Mouse (Mus musculus): ENCODE results near the gene Asap3.

Gene Asap3

GRCm38 (mm10) chr4:136223549-136224239 lies 17.5 kb downstream of the Asap3 start:
- DNase-seq, result no peak

DNA sequence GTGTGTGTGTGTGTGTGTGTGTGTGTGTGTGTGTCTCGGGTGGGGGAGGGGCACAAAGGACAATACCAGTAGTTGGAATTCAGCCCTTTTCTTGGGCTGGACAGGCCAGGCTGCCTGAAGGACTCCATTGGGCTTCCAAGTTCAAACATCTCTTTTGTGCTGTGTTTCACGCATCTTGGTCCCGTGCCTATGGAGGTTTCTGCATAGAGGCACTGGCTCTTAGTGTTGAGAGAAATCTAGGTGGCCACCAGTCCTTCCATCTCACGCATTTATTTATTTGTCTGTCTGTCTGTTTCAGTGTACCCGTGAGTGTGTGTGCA lies 18.0 kb downstream of the Asap3 start:
- DNase-seq, result no peak

GRCm38 (mm10) chr4:136224677-136225460 lies 18.7 kb downstream of the Asap3 start:
- DNase-seq, result no peak

- DNase-seq, result no peak
Observed at GRCm38 (mm10) chr4:136227408-136227807, 21.2 kb downstream of the Asap3 start.

GRCm38 (mm10) chr4:136228640-136229039 lies 22.5 kb downstream of the Asap3 start:
- no peak for DNase-seq

DNA sequence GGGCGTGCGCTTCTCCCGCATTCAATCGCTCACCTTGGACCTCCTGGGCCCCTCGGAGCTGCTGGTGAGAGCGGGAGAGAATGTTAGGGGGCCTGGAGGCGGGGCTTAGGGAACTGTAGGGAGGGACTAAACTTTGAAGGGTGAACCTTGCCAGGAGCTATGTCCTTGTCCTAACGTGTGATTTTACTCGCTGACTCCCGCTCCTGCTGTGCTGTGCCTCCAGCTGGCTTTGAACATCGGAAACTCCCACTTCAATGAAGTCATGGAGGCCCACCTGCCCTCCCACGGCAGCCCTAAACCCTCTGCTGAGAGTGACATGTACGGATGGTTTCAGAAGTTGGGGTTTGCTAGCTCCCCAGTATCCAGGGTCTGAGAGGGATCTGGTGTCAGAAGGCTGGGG lies 32.5 kb downstream of the Asap3 start:
- DNase-seq, result no peak

DNA sequence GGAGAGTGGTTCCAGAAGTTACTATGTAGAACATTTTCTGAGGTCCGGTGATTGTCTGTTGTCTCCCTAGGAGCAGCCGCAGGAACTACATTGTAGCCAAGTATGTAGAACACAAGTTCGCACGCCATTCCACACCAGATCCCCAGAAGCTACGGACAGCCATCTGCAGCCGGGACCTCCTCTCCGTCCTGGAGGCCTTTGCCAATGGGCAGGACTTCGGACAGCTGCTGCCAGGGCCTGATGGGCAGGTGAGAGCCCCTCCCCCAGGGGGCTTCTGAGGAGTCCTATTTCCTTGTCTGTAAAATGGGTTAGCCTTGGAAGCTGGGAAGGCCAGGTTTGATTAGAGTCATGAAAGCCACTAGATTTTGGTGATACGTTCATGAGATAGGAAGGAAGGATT lies 32.9 kb downstream of the Asap3 start:
- DNase-seq, result no peak

GRCm38 (mm10) chr4:136239622-136240021 lies 33.5 kb downstream of the Asap3 start:
- DNase-seq, result peak; percentile 85

DNA sequence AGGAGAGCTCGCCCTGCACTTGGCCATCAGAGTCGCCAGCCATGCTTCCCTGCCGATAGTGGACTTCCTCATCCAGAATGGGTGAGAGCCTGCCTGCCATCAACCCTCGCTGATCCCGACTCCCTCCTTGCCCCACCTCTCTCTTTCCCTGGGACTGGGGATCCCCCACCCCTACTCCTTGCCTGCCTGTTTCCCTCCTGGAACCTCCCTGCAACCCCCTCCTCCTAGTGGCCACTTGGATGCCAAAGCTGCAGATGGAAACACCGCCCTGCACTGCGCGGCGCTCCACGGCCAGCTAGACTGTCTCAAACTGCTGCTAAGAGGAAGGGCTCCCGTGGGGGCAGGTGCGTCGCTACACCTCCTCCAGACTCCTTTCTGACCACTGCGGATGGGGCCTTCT lies 34.0 kb downstream of the Asap3 start:
- DNase-seq, result no peak

GRCm38 (mm10) chr4:136240955-136241354 lies 34.8 kb downstream of the Asap3 start:
- DNase-seq, result no peak

- DNase-seq, result peak; percentile 52
Observed at GRCm38 (mm10) chr4:136242065-136242703, 36.0 kb downstream of the Asap3 start.

DNA sequence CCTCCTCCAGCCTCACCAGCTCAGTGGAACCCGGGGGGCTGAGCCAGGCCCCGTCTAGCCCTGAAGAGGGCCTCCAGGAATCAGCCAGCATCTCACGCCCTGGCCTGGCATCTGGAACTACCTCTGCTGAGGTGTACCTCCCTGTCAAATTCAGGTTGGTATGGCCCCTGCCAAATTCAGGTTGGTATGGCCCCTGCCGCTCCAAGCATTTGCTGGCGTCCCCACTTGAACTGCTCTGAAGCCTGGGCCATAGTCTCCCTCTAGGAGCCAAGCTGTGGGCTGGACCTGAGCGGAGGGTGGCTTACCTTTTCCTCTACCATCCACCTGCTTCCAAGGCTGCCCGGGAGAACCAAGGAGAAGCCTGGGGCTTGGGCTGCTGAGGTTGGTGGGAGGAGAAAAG lies 36.6 kb downstream of the Asap3 start:
- no peak for DNase-seq

DNA sequence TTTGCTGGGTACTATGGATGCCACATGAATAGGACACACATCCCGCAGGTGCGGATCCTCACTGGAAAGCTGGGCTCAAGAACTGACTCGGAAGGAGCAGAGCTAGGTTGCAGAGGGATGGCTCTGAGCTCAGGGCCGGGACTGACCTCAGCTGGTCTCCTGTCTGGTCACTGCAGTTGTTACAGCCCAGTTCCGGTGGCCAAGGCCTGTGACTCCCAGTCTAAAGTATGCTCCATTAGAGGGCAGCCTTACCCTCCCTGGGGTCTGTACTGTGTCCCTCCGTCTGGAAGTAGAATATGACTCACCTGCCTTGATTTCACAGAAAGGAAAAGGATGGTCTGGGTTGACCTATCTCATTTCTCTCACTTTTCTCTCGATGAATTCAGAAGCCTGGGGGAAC lies 38.0 kb downstream of the Asap3 start:
- no peak for DNase-seq

- DNase-seq, result no peak
Observed at GRCm38 (mm10) chr4:136245681-136246080, 39.5 kb downstream of the Asap3 start.

DNA sequence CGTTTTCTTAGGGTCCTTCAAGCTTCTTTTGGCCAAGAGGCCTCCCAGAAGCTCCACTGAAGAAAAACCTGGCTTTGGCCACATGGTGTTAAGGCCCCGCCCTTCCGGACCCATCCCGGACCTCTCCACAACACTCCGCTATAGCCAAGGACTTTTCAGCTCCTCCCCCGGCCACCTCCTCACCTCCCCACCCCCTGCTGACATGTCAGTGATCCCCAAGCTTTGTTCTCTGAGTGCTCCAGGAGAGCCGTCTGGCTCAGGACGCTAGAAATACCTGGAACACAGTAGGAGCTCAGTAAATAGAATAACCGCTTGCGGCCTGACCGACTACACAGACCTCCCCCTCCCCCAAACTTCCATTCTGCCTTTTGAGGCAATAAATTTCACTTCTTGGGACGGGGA lies 40.4 kb downstream of the Asap3 start:
- no peak for DNase-seq

DNA sequence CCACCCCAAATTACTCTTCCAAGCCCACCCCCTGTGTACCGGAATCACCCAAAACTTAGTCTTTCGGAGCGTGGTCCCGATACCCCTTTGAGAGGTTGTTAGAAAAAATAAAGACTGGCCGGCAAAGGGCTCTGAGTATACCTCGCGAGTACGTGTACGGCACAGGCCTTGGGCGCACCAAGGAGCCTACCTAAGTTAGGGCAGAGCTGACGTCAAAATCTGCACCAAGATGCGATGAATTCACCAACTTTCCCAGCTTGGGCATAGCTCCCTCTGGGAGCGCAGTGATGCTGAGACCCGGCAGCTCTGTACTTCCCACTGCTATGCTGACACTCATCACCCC lies 41.2 kb downstream of the Asap3 start:
- no peak for DNase-seq

DNA sequence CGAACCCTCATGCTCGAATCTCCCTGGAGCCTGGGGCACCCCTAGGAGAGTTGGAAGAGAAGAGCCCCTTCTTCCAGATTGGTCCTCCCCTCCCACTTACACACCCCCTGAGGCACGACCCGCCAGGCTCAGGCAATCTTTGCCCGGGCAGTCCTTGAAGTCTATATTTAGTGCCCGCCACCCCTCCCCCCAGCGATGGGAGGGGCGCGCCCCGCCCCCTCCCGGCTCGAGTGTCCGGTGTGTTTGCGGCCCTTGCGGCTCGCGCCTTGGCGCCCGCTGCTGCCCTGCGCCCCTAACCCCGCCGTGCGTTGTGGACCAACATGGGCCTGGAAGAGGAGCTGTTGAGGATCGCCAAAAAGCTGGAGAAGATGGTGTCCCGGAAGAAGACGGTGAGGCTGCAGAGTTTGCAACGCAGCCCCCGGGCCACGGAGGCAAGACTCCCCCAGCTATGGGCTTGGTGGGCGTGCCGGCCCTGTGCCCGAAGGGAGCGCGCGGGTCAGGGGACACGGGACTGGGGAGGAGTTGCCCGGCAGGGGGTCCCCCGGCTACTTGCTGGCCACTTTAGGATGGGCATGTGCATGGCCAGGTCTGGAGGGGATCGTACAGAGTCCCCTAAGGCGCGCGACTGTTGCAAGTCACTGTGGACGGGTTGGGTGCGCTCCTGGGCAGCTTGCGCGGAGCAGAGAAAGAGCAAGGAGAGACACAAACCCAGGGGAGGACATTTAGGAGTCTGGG lies 41.7 kb downstream of the Asap3 start, which contains the start of gene Tcea3:
Gene Tcea3, plus strand, starts transcription at position 1 of the 735 bp plus-strand sequence.
- peak; percentile 76 for DNase-seq

DNA sequence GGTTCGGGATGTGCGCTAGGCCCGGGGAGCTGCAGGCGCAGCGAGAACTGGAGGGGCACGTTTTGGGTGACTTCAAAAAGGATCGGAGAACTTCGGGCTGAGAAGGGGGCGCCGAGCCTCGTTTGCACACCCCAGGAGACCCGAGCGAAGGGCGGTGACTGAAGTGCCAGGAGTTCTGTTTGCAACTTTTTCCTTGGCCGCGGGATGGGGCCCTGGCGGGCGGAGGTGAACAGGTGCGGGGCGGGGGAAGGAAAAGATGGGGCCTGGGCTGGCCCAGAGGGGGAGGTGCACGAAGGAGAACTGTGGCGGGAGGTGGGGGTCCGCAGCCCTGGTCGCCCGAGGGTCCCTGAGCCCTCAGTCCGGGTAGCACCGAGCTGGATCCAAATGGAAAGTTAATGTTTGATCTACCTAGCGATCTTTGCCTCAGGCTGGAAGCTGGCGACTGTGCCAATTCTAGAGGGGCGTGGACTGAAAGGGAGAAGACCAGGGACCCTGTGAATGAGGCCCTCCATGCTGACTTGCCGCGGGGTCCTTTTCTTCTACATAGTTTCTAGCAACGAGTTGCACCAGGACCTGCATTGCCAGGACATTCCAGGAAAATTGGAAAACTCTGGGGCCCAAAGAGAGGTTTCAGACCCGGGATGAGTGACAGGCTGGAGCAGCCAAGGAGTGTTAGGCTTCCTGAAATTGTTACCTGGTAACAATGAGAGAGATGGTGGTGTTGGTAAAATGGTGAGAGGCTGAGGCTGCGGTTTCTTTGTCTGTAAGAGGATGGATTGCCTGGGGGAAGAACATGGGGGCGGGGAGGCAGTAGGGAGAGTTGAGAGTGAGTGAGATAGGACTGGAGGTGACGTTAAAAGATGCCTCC lies 42.5 kb downstream of the Asap3 start:
- DNase-seq, result peak; percentile 68

DNA sequence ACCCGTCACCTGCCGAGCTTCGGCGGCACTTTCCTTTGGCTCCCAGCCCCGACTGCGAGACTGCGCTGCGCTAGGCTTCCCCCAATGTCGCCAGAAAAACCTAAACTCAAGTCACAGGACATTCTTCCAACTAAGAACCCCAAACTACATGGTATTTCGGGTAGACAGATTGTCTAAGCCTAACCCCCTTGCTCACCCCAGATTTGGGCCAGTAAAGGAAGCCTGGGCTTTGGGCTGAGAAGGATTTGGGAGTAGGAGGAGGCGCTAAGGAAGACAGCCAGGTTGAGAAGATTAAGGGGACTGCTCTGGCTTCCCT lies 43.1 kb downstream of the Asap3 start:
- no peak for DNase-seq

DNA sequence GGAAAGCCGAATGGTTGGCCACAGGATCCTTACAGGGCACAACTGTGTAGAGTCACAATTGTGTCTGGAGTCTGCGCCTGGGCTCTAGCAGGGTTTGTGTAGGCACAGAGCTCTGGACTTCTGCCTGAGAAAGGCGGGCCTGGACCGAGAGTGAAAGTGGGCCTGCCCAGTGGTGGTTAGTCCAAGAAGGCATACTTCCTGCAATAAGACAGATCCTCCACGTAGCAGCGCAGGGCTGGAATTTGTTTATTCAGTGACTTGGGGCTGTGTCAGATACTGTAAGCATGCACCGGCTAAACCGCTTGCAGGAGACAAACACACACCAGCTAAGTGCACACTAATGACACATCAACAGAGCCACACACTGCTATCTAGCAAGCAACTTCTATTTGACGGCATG lies 43.6 kb downstream of the Asap3 start:
- peak; percentile 73 for DNase-seq

DNA sequence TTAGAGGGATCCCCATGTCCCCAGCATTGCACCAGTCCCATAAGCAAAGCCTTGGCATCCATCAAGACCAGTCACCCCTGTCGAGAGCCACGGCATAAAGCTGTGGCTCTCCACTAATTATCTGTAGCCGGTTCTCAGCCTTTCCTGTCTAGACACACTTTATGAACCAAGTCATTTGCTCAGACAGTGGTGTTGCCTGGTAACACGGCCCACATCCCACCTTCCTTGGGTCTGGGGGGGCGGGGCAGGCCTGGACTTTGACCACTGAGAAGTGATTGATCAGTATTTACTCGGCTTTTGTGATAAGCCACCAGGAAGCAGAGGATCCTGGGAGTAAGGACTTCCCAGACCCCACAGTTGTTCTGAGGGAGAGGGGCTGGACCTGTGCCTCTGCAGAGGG lies 49.8 kb downstream of the Asap3 start:
- no peak for DNase-seq

DNA sequence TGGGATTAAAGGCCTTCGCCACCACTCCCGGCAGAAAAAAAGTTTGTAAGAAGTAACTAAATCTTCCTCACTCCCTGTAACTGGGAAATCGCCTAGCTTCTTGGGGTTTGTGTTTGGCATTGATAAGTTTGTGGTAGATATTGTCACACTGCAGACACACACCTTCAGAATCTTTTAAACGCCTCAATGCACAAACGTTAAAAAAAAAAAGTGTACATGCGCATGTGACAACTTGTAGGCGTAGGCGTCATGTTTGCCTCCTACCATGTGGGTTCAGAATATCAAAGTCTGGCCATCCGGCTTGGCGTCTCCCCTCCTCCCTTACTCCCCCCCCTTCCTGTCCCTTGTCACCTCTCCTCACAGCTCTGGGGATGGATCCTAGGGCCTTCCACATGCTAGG lies 50.5 kb downstream of the Asap3 start:
- DNase-seq, result no peak

- no peak for DNase-seq
Observed at GRCm38 (mm10) chr4:136259916-136260315, 53.8 kb downstream of the Asap3 start.
